Mouse (Mus musculus): ENCODE measurements around the gene Rer1. TPM values are rescaled to one million over a fixed set of nuclear protein-coding genes. Genes with fewer than 3 reads are reported as not detected.

Rer1 gene
- polyA plus RNA-seq, 1 experiment from 2014 or later: 144 TPM

GRCm38 (mm10) chr4:155097452-155097851, 11.3 kb upstream of the Rer1 start:
- H3K36me3 ChIP-seq: no peaks in the 10 kb centered on the region
- H3K4me3 ChIP-seq: no peak overlapping the region
- peaks cover 45% of the 10 kb centered on the region for H3K4me1 ChIP-seq (replicated peaks)
- 87% methylated on average over 6 of the region's 6 CpGs for WGBS
- DNase-seq (ENCODE audit: low spot score): no peak
- no peaks in the 10 kb centered on the region for H3K9me3 ChIP-seq
- peak overlapping the region; percentile 53 for H3K27ac ChIP-seq
- H3K27me3 ChIP-seq (ENCODE audit: insufficient read depth, poor library complexity, severe bottlenecking): no peaks in the 10 kb centered on the region

GRCm38 (mm10) chr4:155095967-155096366, 9.8 kb upstream of the Rer1 start:
- Histone ChIP-seq H3K4me1 (replicated peaks) (peaks cover 41% of the 10 kb centered on the region), H3K4me3 (no peak overlapping the region), H3K27ac (peak overlapping the region; percentile 9; the same call in 1 of the 2 replicates), H3K36me3 (peaks cover 4% of the 10 kb centered on the region), H3K9me3 (no peaks in the 10 kb centered on the region), H3K27me3 (ENCODE audit: insufficient read depth, poor library complexity, severe bottlenecking) (no peaks in the 10 kb centered on the region)
- no peak for DNase-seq (ENCODE audit: low spot score)
- 86% methylated on average over 8 of the region's 8 CpGs for WGBS

- H3K27ac ChIP-seq: peak overlapping the region; percentile 9; the same call in 1 of the 2 replicates
- DNase-seq (ENCODE audit: low spot score): peak; percentile 90
- 37% methylated on average over 8 of the region's 8 CpGs for whole genome bisulfite sequencing
- H3K36me3 ChIP-seq: peaks cover 7% of the 10 kb centered on the region
- no peaks in the 10 kb centered on the region for H3K27me3 ChIP-seq (ENCODE audit: insufficient read depth, poor library complexity, severe bottlenecking)
- H3K4me1 ChIP-seq (replicated peaks): peaks cover 35% of the 10 kb centered on the region
- H3K4me3 ChIP-seq: no peak overlapping the region
- no peaks in the 10 kb centered on the region for H3K9me3 ChIP-seq
Measured at GRCm38 (mm10) chr4:155095238-155095900, 9.2 kb upstream of the Rer1 start.

- DNase-seq (ENCODE audit: low spot score): peak; percentile 61
- H3K36me3 ChIP-seq: peaks cover 8% of the 10 kb centered on the region
- H3K4me1 ChIP-seq (replicated peaks): peaks cover 28% of the 10 kb centered on the region
- WGBS: 71% methylated on average over 3 of the region's 3 CpGs
- no peak overlapping the region for H3K4me3 ChIP-seq
- H3K9me3 ChIP-seq: no peaks in the 10 kb centered on the region
- H3K27ac ChIP-seq: no peak overlapping the region; the same call in 1 of the 2 replicates
- H3K27me3 ChIP-seq (ENCODE audit: insufficient read depth, poor library complexity, severe bottlenecking): no peaks in the 10 kb centered on the region
Measured at GRCm38 (mm10) chr4:155094565-155094964, 8.4 kb upstream of the Rer1 start.

DNA sequence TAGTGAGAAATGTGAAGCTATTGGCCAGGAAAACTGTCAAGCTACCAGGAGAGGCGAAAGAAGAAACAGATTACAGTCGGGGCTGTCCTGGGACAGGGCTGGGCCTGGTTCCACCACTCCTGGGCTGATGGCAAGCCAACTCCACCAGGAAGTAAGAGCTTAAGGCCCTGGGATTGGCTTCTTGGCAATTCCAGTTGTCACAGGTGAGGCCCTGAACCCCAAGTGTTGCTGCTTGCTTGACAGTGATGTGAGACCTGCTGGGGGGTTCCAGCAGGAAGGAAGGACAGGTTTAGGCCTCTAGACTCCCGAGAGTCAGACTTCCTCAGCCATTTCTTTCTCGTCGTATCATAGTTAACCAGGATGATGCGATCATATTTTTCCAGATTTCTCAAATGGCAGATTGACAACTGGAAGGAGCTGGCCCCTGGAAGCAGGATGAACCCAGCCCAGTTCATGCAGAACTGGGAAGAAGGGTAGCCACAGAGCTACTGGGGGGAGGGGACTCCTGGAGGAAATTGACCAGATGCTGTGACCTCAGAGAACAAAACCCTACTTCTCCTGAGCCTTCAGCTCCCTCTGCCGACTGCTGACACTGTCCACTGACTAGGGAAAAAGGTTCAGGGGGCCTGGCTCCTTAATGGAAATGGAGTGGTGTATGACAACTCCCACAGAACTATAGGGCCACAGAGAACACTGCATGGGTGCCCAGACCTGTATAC, 7.4 kb upstream of the Rer1 start:
- Histone ChIP-seq H3K36me3 (peaks cover 15% of the 10 kb centered on the region), H3K4me3 (no peak overlapping the region), H3K27ac (peak overlapping the region; percentile 13; the same call in 1 of the 2 replicates), H3K4me1 (replicated peaks) (peaks cover 28% of the 10 kb centered on the region), H3K27me3 (ENCODE audit: insufficient read depth, poor library complexity, severe bottlenecking) (no peaks in the 10 kb centered on the region), H3K9me3 (no peaks in the 10 kb centered on the region)
- 84% methylated on average over 7 of the region's 7 CpGs for WGBS
- DNase-seq (ENCODE audit: low spot score): no peak

- Histone ChIP-seq H3K4me1 (replicated peaks) (peaks cover 28% of the 10 kb centered on the region), H3K36me3 (peaks cover 15% of the 10 kb centered on the region), H3K9me3 (no peaks in the 10 kb centered on the region), H3K27ac (no peak overlapping the region), H3K27me3 (ENCODE audit: insufficient read depth, poor library complexity, severe bottlenecking) (no peaks in the 10 kb centered on the region), H3K4me3 (no peak overlapping the region)
- 94% methylated on average over 19 of the region's 19 CpGs for WGBS
- DNase-seq (ENCODE audit: low spot score): no peak
Measured at GRCm38 (mm10) chr4:155092718-155093430, 6.7 kb upstream of the Rer1 start.

GRCm38 (mm10) chr4:155090688-155091449, 4.7 kb upstream of the Rer1 start:
- Histone ChIP-seq H3K4me1 (replicated peaks) (peaks cover 28% of the 10 kb centered on the region), H3K9me3 (no peaks in the 10 kb centered on the region), H3K36me3 (peaks cover 15% of the 10 kb centered on the region), H3K4me3 (no peak overlapping the region), H3K27me3 (ENCODE audit: insufficient read depth, poor library complexity, severe bottlenecking) (no peaks in the 10 kb centered on the region), H3K27ac (no peak overlapping the region)
- DNase-seq (ENCODE audit: low spot score): no peak
- WGBS: 93% methylated on average over 13 of the region's 13 CpGs

- no peak for DNase-seq (ENCODE audit: low spot score)
- H3K9me3 ChIP-seq: no peaks in the 10 kb centered on the region
- no peak overlapping the region for H3K4me3 ChIP-seq
Measured at GRCm38 (mm10) chr4:155090147-155090546, 4.0 kb upstream of the Rer1 start.

GRCm38 (mm10) chr4:155089241-155089640, 3.1 kb upstream of the Rer1 start:
- Histone ChIP-seq H3K27me3 (ENCODE audit: insufficient read depth, poor library complexity, severe bottlenecking) (no peaks in the 10 kb centered on the region), H3K9me3 (no peaks in the 10 kb centered on the region), H3K36me3 (peaks cover 15% of the 10 kb centered on the region), H3K4me1 (replicated peaks) (peaks cover 32% of the 10 kb centered on the region), H3K27ac (no peak overlapping the region), H3K4me3 (no peak overlapping the region)
- no peak for DNase-seq (ENCODE audit: low spot score)
- 89% methylated on average over 5 of the region's 5 CpGs for whole genome bisulfite sequencing

More at GRCm38 (mm10) chr4:155090147-155090546, 4.0 kb upstream of the Rer1 start:
- no peaks in the 10 kb centered on the region for H3K27me3 ChIP-seq (ENCODE audit: insufficient read depth, poor library complexity, severe bottlenecking)
- H3K27ac ChIP-seq: no peak overlapping the region
- 92% methylated on average over 4 of the region's 4 CpGs for WGBS
- peaks cover 28% of the 10 kb centered on the region for H3K4me1 ChIP-seq (replicated peaks)
- peaks cover 15% of the 10 kb centered on the region for H3K36me3 ChIP-seq

DNA sequence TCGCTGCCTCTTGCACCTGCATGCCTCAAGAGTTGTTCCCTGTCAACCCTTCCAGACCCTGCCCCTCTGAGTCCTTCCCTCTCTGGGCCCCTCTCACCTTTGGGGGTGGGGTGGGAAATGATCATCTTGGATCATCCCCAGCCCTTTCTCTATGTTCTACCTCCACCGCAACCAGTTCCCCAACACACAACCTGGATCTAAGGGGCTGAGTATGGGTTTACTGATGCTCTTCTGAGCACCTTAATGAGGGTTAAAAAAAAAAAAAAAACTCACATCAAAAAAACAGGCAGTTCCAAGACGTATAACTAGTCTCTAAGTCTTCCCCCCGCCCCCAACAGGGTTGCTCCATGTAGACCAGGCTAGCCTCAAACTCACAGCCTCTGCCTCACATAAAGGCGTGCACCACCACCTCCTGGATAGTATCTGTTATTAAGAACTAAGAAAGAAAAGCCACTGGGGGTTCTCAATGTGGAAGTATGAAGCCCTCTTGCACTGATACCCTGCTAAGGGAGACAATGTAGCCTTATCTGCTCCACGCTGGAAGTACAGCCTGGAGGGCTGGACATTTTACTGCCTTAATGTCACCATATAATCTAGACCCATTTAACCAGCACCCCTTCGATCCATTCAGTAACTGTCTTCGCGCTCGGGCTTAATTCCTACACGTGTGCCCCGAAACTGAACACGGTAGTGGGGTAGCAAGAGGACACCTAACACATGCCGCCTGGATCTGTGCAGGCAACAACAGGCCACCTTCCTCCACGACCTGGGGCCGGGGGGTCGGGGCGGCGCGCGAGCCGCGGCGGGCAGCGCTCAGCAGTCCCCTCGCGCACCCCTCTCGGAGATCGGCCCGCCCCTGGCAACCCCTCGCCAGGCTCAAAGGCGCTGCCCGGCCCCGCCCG, 725 bp downstream of the Rer1 start:
- Histone ChIP-seq H3K36me3 (peaks cover 42% of the 10 kb centered on the region), H3K9me3 (no peaks in the 10 kb centered on the region), H3K4me1 (replicated peaks) (peaks cover 37% of the 10 kb centered on the region), H3K4me3 (peak overlapping the region; percentile 96), H3K27me3 (ENCODE audit: insufficient read depth, poor library complexity, severe bottlenecking) (no peaks in the 10 kb centered on the region), H3K27ac (peak overlapping the region; percentile 94)
- DNase-seq (ENCODE audit: low spot score): no peak
- WGBS: 6% methylated on average over 35 of the region's 35 CpGs

GRCm38 (mm10) chr4:155084351-155084750, 1.8 kb downstream of the Rer1 start:
- Histone ChIP-seq H3K4me3 (peak overlapping the region; percentile 96; the same call in 1 of the 2 replicates), H3K4me1 (replicated peaks) (peaks cover 37% of the 10 kb centered on the region), H3K36me3 (peaks cover 50% of the 10 kb centered on the region), H3K27ac (no peak overlapping the region), H3K9me3 (no peaks in the 10 kb centered on the region), H3K27me3 (ENCODE audit: insufficient read depth, poor library complexity, severe bottlenecking) (no peaks in the 10 kb centered on the region)
- 92% methylated on average over 7 of the region's 7 CpGs for WGBS
- DNase-seq (ENCODE audit: low spot score): no peak
